Mouse (Mus musculus) liver, postnatal 0 days (tissue): ENCODE measurements around the gene Atxn3.

ENCODE experiments used
- CTCF ChIP-seq: sonication (generic); IDR thresholded peaks from 2 replicates; pipeline ENCODE4 v1.5.1; 2016; ENCODE audit warnings: antibody characterized with exemption, low read depth
- EP300 ChIP-seq: IDR thresholded peaks from 2 replicates; pipeline ENCODE4 v1.6.1; 2016; ENCODE audit warnings: antibody characterized with exemption, low read depth, mild to moderate bottlenecking

DNA sequence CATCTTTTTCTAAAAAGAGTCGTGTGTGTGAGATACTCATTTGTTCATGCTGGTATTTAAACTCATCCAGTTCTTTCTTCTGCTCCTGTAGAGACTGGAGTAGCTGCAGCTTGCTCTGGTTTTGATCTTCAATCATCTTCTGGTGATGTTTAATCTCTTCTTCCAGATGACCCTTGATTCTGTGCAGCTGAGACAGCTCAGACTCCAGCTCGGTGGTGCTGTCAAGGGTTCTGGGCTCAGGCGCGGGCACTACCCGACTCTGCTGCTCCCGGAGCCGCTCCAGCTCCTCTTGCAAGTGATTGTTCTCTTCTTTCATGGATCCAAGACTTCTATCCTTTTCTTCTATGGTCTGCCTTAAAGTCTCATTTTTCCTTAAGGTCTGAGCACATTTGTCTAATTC, 73.1 kb downstream of the Atxn3 start:
- no peak for TF ChIP-seq CTCF
- TF ChIP-seq EP300, result no peak
